Mouse (Mus musculus) T-helper 2 cell (primary cell): ENCODE data around the gene Nkain1.

Source experiments
- in situ Hi-C: fragments of 300-600 bp; cut with MboI, MseI; formaldehyde crosslinking; loops from one replicate; pipeline ENCODE4 v1.15.1; 2025; ENCODE audit warnings: high pct_unique_total_duplicates

The Nkain1 gene

DNA sequence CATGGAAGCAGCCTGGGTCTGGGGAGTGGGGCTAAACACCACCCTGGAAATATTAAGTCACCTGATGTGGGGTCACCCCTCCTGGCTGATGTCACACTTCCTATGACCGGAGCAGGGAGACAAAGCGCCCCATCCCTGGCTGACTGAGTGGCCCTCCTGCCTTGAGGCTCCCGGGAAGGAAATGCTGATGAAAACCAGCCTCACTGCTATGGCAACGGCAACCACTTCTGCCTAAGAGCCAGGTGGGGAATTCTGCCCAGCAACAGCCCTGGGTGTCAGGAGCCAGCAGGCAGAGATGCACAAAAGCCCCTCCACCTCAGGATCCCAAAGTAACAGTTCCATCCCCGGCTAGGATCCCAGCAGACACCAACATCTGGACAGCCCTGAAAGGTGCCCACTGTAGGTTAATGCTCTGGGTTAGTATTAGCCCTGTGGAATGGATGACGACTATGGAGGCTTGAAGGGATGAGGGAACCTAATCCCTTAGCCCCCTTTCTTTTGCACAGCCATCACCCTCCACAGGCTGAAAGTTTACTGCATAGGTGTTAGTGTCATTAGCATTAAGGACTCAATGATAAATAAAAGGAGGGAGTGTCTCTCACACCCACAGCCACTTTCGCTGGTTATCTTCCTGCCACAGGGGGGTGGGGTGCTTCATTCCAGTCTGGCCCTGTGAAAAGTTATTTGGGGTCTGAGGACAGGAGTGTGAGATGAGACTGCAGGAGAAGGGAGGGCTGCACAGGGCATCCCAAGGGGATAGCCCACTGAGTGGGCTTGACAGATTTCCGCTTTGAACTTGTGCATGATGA, 21.5 kb downstream of the Nkain1 start:
- in situ Hi-C loops = no loop called here

GRCm38 (mm10) chr4:130550511-130550910, 23.5 kb downstream of the Nkain1 start:
- in situ Hi-C loops = no loop called here

DNA sequence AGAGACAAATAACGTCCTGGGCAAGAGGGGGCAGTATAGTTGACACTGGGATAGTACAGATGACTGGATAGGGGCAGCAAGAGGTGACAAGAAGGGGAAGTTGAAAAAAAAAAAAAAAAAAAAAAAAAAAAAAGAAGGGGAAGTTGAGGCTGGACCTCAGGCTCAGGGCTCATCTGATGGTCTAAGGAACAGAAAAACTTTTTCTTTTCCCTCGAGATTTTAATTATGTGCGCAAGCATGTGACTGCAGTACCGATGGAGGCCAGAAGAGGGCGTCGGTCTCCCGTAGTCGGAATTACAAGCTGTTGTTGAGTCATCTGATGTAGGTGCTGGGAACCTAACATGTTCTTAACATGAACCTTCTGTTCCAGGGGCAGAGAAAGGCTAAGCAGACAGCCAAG, 24.8 kb downstream of the Nkain1 start:
- in situ Hi-C loops = loop anchor here (10.0 kb wide), 1 partner anchor 674 kb away; no protein-coding TSS in a partner anchor

GRCm38 (mm10) chr4:130546798-130547562, 27.0 kb downstream of the Nkain1 start:
- in situ Hi-C loops = loop anchor here (10.0 kb wide), 1 partner anchor 672 kb away; no protein-coding TSS in a partner anchor

GRCm38 (mm10) chr4:130544392-130544791, 29.6 kb downstream of the Nkain1 start:
- in situ Hi-C loops = loop anchor here (10.0 kb wide), 1 partner anchor 670 kb away; no protein-coding TSS in a partner anchor

DNA sequence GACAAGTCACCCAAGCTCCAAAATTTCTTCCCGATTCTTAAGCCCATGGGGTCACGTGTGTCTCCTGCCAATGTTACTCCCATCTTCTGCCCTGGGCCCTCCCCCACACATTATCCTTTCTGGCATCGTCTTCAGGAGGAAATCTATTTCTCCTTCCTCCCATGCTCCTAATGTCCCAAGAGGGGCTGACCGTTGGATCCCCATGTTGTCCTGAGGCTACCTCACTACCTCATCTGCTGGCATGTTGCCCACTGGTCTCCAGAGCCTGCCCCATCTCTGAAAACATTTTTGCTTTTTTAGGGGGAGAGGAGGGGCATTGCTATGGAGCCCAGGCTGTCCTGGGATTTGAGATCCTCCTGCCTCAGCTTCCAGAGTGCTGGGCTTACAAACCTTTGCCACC, 30.9 kb downstream of the Nkain1 start:
- in situ Hi-C loops = loop anchor here (10.0 kb wide), 1 partner anchor 668 kb away; no protein-coding TSS in a partner anchor

DNA sequence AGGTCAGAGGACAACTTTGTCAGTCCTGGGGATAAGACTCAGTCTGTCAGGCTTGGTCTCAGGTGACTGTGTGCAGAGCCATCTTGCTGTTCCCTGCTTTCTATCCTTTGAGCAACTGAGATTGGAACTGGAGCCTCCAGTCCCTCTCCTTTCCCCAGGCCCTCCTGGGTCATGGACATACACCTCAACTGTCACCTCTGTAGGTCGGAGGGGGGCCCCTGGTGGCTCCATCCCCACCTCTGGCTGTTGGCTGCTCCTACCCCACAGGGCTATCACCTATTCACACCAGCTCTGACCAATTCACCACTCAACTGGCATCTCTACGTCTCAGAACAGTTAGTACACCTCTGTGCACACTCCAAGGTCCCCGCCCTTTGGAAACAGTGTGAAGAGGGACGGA, 33.1 kb downstream of the Nkain1 start:
- in situ Hi-C loops = loop anchor here (10.0 kb wide), 1 partner anchor 666 kb away; no protein-coding TSS in a partner anchor

DNA sequence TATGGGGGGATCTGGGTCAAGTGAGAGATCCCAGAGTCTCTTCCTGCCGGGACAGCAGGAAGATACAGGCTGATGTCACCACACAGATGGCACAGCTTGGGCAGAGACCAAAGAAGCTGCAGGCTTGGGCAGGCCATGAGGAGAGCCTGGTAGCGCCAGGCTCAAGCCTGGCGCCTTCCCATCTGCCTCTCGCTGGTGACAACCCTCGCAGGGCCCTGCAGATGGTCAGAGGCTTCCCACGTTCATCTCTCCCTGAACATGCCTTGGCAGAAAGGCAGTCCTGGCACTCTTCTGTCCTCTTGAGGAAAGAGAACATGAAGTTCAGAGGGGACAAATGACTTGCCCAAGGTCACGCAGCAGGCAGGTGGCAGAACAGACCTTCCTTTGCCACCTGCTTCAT, 34.3 kb downstream of the Nkain1 start:
- in situ Hi-C loops = loop anchor here (5.0 to 10.0 kb wide), 3 partner anchors 152 to 665 kb away; no protein-coding TSS in a partner anchor

DNA sequence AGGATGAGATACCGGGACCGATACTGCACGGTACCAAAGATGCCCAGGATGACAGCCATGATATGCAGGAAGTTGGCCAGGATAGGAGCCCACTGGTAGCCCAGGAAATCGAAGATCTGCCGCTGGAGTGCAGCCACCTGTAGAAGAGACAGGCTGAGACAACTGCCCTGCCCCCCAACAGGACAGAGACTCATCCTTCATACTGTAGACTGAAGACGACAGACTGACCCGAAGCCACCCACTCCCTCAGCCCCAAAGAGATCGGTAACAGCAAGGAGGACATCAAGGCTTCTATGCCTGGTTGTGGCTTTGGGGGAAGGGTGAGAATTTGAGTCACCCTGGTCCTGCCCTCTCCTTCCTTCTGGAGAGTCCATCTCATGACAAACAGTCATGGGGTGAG, 34.9 kb downstream of the Nkain1 start:
- in situ Hi-C loops = loop anchor here (5.0 kb wide), 2 partner anchors 152 to 247 kb away; no protein-coding TSS in a partner anchor

- in situ Hi-C loops = loop anchor here (5.0 kb wide), 2 partner anchors 150 to 245 kb away; no protein-coding TSS in a partner anchor
Observed at GRCm38 (mm10) chr4:130537371-130537770, 36.6 kb downstream of the Nkain1 start.

GRCm38 (mm10) chr4:130535789-130536188, 38.2 kb downstream of the Nkain1 start:
- in situ Hi-C loops = loop anchor here (5.0 kb wide), 2 partner anchors 148 to 243 kb away; no protein-coding TSS in a partner anchor

DNA sequence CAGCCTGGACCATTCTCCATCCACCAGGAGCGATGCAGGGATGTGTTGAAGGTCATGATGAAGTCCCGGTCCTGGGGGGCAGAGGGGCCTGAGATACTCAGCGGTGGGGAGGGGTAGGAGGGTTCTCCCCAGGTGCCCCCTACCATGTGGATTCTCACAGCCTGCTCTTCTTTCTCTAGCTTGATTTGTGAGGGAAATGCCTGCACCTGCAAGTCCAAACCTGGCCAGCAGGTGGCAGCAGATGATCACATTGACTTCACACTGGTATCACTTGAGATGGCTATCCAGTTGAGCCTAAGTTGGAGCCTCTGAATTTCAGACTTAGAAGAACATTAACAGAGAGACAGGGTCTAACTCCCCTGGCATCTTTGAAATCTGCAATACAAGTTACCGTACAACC, 40.0 kb downstream of the Nkain1 start:
- in situ Hi-C loops = no loop called here

- in situ Hi-C loops = no loop called here
Observed at GRCm38 (mm10) chr4:130532347-130532746, 41.6 kb downstream of the Nkain1 start.

DNA sequence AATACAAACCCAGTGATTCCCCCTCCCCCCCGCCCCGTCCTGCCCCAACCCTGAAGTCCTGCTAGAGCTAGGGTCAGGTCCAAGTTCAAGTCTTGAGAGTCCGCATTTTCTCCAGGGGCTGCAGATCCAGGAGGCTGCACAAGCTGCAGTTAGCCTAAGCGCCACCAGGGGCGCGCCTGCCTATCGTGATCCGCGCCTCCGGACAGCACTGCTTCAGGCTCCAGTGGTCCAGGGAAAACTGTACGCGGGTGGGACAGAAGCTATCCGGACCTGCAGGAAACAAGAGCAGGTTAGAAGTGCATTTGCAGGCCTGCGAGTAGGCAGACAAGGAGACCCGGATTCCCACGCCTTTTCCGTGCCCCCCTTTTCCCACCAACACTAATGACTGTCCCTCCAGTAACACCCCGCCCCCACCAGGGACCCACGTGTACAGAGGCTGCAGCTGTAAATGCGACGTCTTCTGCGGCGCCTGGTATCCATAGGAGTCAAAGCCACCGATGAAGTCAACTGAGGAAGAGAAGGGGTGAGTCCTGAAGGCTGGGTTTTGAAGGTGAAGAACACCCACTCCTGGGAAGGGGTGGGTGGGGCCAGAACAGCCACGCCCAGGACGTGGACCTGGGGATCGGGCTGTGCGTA, 42.2 kb downstream of the Nkain1 start:
- in situ Hi-C loops = no loop called here

DNA sequence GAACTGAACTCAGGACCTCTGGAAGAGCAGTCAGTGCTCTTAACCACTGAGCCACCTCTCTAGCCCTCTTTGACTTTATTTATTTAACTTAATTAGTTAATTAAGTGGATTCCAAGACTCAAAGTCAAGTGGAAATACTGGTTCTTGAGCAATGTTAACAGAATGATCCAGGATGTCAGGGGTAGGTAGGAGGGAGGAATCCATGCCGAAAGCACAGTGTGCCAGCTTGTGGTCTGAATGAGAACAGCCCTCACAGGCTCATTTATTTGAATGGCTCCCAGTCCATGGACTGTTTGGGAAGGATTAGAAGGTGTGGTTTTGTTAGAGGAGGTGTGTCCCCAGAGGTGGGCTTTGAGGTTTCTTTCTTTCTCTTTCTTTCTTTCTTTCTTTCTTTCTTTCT, 46.2 kb downstream of the Nkain1 start:
- in situ Hi-C loops = no loop called here

GRCm38 (mm10) chr4:130525041-130525440, 48.9 kb downstream of the Nkain1 start:
- in situ Hi-C loops = no loop called here

- in situ Hi-C loops = no loop called here
Observed at GRCm38 (mm10) chr4:130521466-130521865, 52.5 kb downstream of the Nkain1 start.

DNA sequence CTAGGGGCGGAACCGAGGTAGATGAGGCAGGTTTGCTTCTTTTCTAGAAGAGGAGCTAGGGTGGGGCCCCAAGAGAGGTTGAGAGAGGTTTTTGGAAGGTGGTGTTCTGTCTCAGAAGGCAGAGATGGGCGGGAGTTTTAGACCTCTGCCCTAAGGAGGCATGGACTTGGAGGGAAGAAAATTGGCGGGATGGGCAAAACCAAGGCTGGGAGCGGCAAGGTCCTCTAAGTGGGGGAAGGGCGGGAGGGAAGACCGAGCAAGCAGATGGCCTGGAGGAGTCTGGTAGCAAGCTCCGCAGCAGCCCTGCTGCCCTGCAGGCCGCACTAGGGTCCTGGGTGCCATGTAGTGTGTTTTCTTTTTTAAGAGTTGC, 53.5 kb downstream of the Nkain1 start:
- in situ Hi-C loops = no loop called here

GRCm38 (mm10) chr4:130519567-130520481, 54.1 kb downstream of the Nkain1 start:
- in situ Hi-C loops = loop anchor here (5.0 kb wide), 1 partner anchor 112 kb away; no protein-coding TSS in a partner anchor

DNA sequence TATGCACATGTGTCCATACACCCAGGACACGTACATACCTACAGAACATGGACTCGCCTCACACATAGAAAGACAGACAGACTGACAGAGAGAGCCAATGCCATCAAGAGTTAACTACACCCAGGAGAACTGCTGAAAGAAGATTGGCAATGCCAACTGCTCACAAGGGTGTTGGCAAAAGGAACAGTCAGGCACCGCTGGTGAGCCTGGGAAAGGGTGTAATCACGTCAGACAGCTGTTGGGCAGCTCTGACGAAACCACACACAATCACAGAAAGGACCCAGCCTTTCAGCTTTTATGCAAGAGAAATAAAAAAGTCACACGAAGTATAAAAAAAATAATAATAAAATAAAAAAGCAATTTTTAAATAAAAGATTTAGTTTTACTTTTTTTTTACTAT, 57.5 kb downstream of the Nkain1 start:
- in situ Hi-C loops = loop anchor here (5.0 kb wide), 1 partner anchor 116 kb away; no protein-coding TSS in a partner anchor
